Mouse (Mus musculus): ENCODE results near the gene Srgap1.

- no peak for TF ChIP-seq CTCF (IDR thresholded peaks at IDR 0.05; ENCODE audit: borderline replicate concordance, insufficient read depth, low read length)
- no peak for TF ChIP-seq POLR2A (IDR thresholded peaks at IDR 0.05; ENCODE audit: low read depth, low read length)
Observed at GRCm38 (mm10) chr10:121986997-121987396, 60.1 kb downstream of the Srgap1 start.
